Mouse (Mus musculus): ENCODE data around the gene Gm17364.

DNA sequence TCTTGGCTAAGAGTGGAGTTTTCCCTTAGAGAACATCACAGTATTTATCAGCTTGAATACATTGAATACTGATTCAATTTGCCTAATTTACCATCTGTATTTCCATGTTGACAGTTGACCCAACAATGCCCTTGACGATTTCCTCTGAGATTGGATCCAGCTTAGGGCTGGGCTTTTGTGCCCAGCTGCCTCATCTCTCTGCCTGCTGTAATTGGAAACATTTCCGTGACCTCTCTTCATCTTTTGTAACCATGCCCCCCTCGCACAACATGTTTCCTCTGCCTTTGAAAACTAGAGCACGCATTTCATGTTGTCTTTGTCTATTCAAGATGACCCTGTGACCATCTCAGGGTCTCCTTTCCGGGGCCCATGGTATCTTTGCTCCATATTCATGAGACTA is 25.2 kb upstream of the Gm17364 start:
- TF ChIP-seq CTCF (IDR thresholded peaks at IDR 0.05; ENCODE audit: extremely low read depth, insufficient read depth, low read length) (no peak), POLR2A (IDR thresholded peaks at IDR 0.05; ENCODE audit: extremely low read depth, insufficient read depth, low read length) (no peak)

Data from cortical plate, adult 2 months (tissue).